Mouse (Mus musculus) megakaryocyte, embryonic 14.5 days (primary cell): ENCODE results near the gene 4933427D14Rik.

Experiments used
- FLI1 ChIP-seq: IDR thresholded peaks from 2 replicates; pipeline ENCODE4 v1.6.1; 2012; ENCODE audit warnings: low read length, inconsistent platforms, mixed read lengths
- GATA1 ChIP-seq: IDR thresholded peaks from 3 replicates; pipeline ENCODE4 v1.6.1; 2012; ENCODE audit warnings: mixed read lengths, low read length, inconsistent platforms, borderline replicate concordance

DNA sequence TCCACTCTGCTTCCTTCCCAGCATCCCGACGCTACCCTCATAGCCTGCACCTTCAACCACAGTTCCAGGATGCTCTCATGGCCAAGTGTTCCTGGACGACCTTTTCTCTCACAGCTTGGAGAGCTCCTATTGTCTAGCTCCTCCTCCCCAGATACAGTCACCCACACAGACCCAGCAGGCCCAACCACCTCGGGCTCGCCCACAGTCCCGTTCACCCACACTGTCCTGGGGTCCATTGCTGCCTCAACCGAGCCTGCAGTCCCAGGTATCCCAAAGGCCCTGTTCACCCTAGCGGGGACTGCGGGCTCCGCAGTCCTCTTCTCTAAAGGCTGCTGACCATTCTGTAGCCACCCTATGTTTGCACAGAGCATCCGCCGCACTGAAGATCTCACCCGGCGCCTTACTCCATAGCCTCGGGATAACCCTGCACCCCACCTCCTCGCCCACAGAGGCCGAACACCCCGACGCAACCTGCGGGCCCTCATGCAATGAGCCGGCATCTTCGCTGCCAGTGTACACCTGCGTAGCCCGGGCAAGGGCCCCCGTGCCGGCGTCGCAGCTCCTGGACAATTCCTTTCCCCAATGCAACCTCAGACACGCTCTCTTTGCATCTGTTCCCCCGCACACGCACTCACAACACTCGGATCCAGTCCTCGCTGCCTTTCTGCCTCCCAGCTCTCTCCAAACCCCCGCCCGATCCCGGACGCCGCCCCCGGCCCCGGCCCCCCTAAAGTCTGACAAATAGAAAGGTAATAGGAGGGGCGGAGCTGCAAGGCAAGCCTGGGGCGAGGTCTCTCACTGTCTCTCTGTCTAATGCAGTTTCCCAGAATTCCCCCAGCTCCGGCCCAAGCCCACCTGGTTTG lies 687 bp downstream of the 4933427D14Rik start, which contains the start of gene Gm43951:
- no peak for TF ChIP-seq GATA1
- TF ChIP-seq FLI1: no peak
